Mouse (Mus musculus) stomach, postnatal 0 days (tissue): ENCODE results near the gene Sirt1.

Experiments
- CTCF ChIP-seq: IDR thresholded peaks from 2 replicates; pipeline ENCODE4 v1.5.1; 2016; ENCODE audit warnings: antibody characterized with exemption, low read depth, mild to moderate bottlenecking, moderate library complexity
- EP300 ChIP-seq: optimal IDR thresholded peaks from 2 replicates; pipeline ENCODE3; 2016; ENCODE audit warnings: antibody characterized with exemption

GRCm38 (mm10) chr10:63415850-63416249, 34.3 kb upstream of the Sirt1 start:
- TF ChIP-seq CTCF, result no peak
- TF ChIP-seq EP300, result no peak
